Mouse (Mus musculus): ENCODE results near the gene Rassf7. TPM values are rescaled to one million over a fixed set of nuclear protein-coding genes. Genes with fewer than 3 reads are reported as not detected.
A peak's percentile ranks its signal among the peaks of the same experiment; 100 is the strongest.

Gene Rassf7
- total and polyA plus RNA-seq, 3 experiments: 7.0 to 9.5 TPM; not detected in 1

DNA sequence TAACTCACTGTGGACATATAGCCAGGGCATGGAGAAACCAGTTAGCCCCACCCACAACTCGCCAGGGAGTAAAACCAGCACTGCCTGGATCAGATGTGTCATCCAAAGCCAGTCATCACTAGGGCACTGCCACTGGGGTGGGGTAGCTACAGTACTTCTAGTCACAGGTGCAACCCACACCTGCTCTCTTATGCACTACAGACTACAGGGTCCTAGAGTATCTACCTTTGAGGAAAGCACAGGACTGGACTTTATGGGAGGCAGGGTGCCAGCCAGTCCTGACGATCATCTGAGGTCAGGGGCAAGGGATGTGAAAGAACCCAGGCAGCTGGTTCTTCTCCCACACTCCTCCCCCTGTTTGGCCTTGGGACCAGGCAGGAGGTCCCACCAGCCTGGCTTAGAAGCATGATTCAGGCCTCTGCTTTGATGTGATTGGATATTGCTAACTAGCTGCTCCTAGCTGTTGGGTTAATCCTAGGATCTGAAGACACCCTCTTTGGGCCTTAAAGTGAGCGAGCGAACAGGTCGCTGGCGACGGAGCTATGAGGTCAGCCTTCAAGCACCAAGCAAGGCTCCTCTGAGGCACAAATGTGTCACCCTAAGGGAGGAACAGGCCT lies 47.7 kb upstream of the Rassf7 start:
- Histone ChIP-seq H3K79me2 (ENCODE audit: control insufficient read depth, insufficient read depth, low read length, poor library complexity) (peaks cover 10% of the 10 kb centered on the region), H3K4me1 (ENCODE audit: control insufficient read depth in 1 of 2, insufficient read depth in 2 of 2, low read length in 2 of 2) (peaks cover 4 to 18% of the 10 kb centered on the region in 2 experiments; a peak in 3 of 4 replicates), H3K9ac (ENCODE audit: control insufficient read depth, low read depth, low read length, poor library complexity, severe bottlenecking) (peak overlapping the region; percentile 78), H3K4me3 (ENCODE audit: control insufficient read depth in 1 of 2, insufficient read depth in 1 of 2, low read depth in 2 of 2, low read length in 2 of 2) (peak overlapping the region; percentile 74 to 88), H3K36me3 (ENCODE audit: control insufficient read depth in 1 of 2, insufficient read depth in 2 of 2, low read length in 2 of 2) (peaks cover 0 to 18% of the 10 kb centered on the region in 2 experiments; a peak in 2 of 4 replicates), H3K27ac (ENCODE audit: control insufficient read depth, low read depth, low read length) (peak overlapping the region; percentile 54), H3K9me3 (replicated peaks; ENCODE audit: insufficient read depth, low read length) (no peaks in the 10 kb centered on the region), H3K27me3 (ENCODE audit: control insufficient read depth in 1 of 2, insufficient read depth in 2 of 2, low read length in 2 of 2) (no peaks in the 10 kb centered on the region)
- TF ChIP-seq E2F4 (IDR thresholded peaks at IDR 0.05; ENCODE audit: borderline replicate concordance, low read depth, low read length) (no peak), MAZ (IDR thresholded peaks at IDR 0.05; ENCODE audit: low read depth, low read length) (no peak), MEF2A (IDR thresholded peaks at IDR 0.05; ENCODE audit: extremely low read depth, insufficient replicate concordance, low read depth, low read length, poor library complexity, severe bottlenecking) (no peak), MYB (IDR thresholded peaks at IDR 0.05; ENCODE audit: low read depth, low read length) (no peak), HCFC1 (IDR thresholded peaks at IDR 0.05; ENCODE audit: low read depth, low read length) (no peak)
- peak; percentile 65 for DNase-seq (ENCODE audit: low read depth, low spot score)

DNA sequence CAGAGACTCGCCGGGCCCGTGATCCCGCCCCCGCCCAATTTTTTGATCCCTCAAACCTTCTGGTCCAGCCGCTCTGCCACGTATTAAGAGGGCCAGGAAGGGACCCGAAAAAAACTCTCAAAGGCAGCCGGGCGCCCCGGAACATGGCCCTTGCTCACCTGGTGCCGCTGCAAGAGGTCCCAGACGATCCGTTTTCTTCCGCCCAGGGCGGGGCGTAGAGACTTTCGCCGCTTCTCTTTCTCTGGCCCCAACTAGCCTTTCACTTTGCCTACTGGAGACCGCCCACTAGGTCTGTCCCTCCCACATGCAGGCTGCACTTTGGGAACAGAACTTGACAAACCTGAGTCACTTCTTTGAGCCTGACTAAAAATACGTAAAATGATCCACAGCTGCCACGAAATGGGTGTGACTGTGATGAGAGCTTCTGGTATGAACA lies 47.1 kb upstream of the Rassf7 start:
- DNase-seq (ENCODE audit: low read depth, low spot score): peak; percentile 90
- Histone ChIP-seq H3K9me3 (replicated peaks; ENCODE audit: insufficient read depth, low read length) (no peaks in the 10 kb centered on the region), H3K36me3 (ENCODE audit: control insufficient read depth in 1 of 2, insufficient read depth in 2 of 2, low read length in 2 of 2) (peaks cover 0 to 18% of the 10 kb centered on the region in 2 experiments; a peak in 2 of 4 replicates), H3K4me3 (ENCODE audit: control insufficient read depth in 1 of 2, insufficient read depth in 1 of 2, low read depth in 2 of 2, low read length in 2 of 2) (peak overlapping the region; percentile 74 to 88), H3K4me1 (ENCODE audit: control insufficient read depth in 1 of 2, insufficient read depth in 2 of 2, low read length in 2 of 2) (peaks cover 8 to 21% of the 10 kb centered on the region in 2 experiments), H3K27ac (ENCODE audit: control insufficient read depth, low read depth, low read length) (peak overlapping the region; percentile 54), H3K9ac (ENCODE audit: control insufficient read depth, low read depth, low read length, poor library complexity, severe bottlenecking) (peak overlapping the region; percentile 78), H3K27me3 (ENCODE audit: control insufficient read depth in 1 of 2, insufficient read depth in 2 of 2, low read length in 2 of 2) (no peaks in the 10 kb centered on the region), H3K79me2 (ENCODE audit: control insufficient read depth, insufficient read depth, low read length, poor library complexity) (peaks cover 10% of the 10 kb centered on the region)
- TF ChIP-seq ELF1 (IDR thresholded peaks at IDR 0.05; ENCODE audit: low read depth, low read length): 0 out of 2 replicates have a peak, but pooled peaks have one; percentile 48
- peak; percentile 71; the same call in 1 of the 2 replicates for TF ChIP-seq MYC (IDR thresholded peaks at IDR 0.05; ENCODE audit: low read depth, low read length)
- TF ChIP-seq MAX (IDR thresholded peaks at IDR 0.05; ENCODE audit: low read length): peak; percentile 30; the same call in 1 of the 2 replicates
- TF ChIP-seq POLR2AphosphoS5 (IDR thresholded peaks at IDR 0.05; ENCODE audit: borderline replicate concordance, low read depth, low read length): no peak
- TF ChIP-seq ZMIZ1 (IDR thresholded peaks at IDR 0.05; ENCODE audit: low read depth, low read length): 0 out of 2 replicates have a peak, but pooled peaks have one; percentile 60
- TF ChIP-seq MAZ (IDR thresholded peaks at IDR 0.05; ENCODE audit: low read depth, low read length): 0 out of 2 replicates have a peak, but pooled peaks have one; percentile 27
- no peak for TF ChIP-seq MYB (IDR thresholded peaks at IDR 0.05; ENCODE audit: low read depth, low read length)
- peak; percentile 68 for TF ChIP-seq NELFE (IDR thresholded peaks at IDR 0.05; ENCODE audit: low read depth, low read length)
- 0 out of 2 replicates have a peak, but pooled peaks have one; percentile 28 for TF ChIP-seq TCF12 (IDR thresholded peaks at IDR 0.05; ENCODE audit: low read depth, low read length)
- no peak for TF ChIP-seq ZKSCAN1 (IDR thresholded peaks at IDR 0.05; ENCODE audit: low read depth, low read length)
- TF ChIP-seq ETS1 (IDR thresholded peaks at IDR 0.05; ENCODE audit: low read depth, low read length): 0 out of 2 replicates have a peak, but pooled peaks have one; percentile 35
- peak; percentile 80 for TF ChIP-seq SIN3A (IDR thresholded peaks at IDR 0.05; ENCODE audit: low read length)
- peak in 1 of 2 experiments; percentile 75; a peak in 2 of 4 replicates for TF ChIP-seq POLR2A (IDR thresholded peaks at IDR 0.05; ENCODE audit: control insufficient read depth in 1 of 2, insufficient read depth in 1 of 2, low read depth in 1 of 2, low read length in 2 of 2, poor library complexity in 1 of 2)
- no peak for TF ChIP-seq ZNF384 (IDR thresholded peaks at IDR 0.05; ENCODE audit: low read depth, low read length)
